Mouse (Mus musculus): ENCODE results near the gene Cryba2. TPM values are rescaled to one million over a fixed set of nuclear protein-coding genes. Genes with fewer than 3 reads are reported as not detected.

Cryba2 gene
- total and polyA plus RNA-seq, 3 experiments: 0.16 TPM; not detected in 2

DNA sequence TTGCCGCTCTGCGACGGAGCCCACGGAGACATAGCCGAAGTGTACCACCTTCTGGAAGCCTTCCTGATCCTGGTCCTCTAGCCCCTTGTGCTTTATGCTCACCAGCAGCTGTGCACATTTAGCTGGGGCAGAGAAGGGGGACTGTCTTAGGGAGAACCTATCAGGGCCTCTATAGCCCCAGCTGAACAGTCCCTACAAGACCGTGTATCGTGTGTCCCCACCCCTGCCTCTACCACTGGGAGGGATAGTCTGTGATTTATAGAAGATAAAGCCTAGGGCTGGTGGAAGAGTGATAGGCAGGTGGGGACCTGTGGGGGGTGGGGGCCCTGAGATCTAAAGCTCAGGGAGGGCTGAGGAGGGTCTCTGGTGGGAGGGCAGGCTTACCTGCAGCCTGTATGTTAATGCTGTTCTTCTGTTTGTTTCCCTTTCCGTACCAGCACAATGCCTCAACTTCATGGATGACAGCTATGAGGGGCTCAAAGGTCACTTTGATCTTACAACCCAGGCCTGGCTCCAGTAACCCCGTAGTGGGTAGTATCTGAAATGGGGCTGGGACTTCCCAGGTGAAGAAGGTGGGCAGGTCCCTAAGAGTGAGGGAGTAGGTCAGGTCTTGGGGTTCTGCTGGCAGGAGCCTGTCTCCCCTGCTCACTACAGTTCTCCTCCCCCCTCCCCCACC lies 34.8 kb upstream of the Cryba2 start:
- Histone ChIP-seq H3K9ac (ENCODE audit: low read depth, low read length) (no peak overlapping the region), H3K36me3 (ENCODE audit: control insufficient read depth, insufficient read depth, low read length) (no peaks in the 10 kb centered on the region), H3K4me3 (no peak overlapping the region), H3K27ac (no peak overlapping the region), H3K79me2 (replicated peaks; ENCODE audit: control insufficient read depth, insufficient read depth, low read length) (no peaks in the 10 kb centered on the region), H3K27me3 (ENCODE audit: control insufficient read depth, insufficient read depth, low read length) (0 out of 2 replicates have a peak, but pooled peaks cover 3% of the 10 kb centered on the region), H3K4me1 (ENCODE audit: control insufficient read depth, insufficient read depth, low read length) (no peaks in the 10 kb centered on the region)
- WGBS: 78% methylated on average over 9 of the region's 9 CpGs
- intact Hi-C loops (cut with DNase I): no loop called here
- TF ChIP-seq EP300 (IDR thresholded peaks at IDR 0.05; ENCODE audit: insufficient read depth, low read depth, low read length): no peak
- no peak for TF ChIP-seq POLR2A (IDR thresholded peaks at IDR 0.05; ENCODE audit: insufficient read depth, low read depth, low read length)
- no peak for TF ChIP-seq CTCF (IDR thresholded peaks at IDR 0.05)
- no peak for DNase-seq

- intact Hi-C loops (cut with DNase I): loop anchor here (1.0 kb wide), 1 partner anchor 91 kb away; no protein-coding TSS in a partner anchor
- Histone ChIP-seq H3K4me1 (ENCODE audit: control insufficient read depth, insufficient read depth, low read length) (no peaks in the 10 kb centered on the region), H3K4me3 (no peak overlapping the region), H3K79me2 (replicated peaks; ENCODE audit: control insufficient read depth, insufficient read depth, low read length) (no peaks in the 10 kb centered on the region), H3K9ac (ENCODE audit: low read depth, low read length) (no peak overlapping the region), H3K27ac (no peak overlapping the region), H3K36me3 (ENCODE audit: control insufficient read depth, insufficient read depth, low read length) (no peaks in the 10 kb centered on the region), H3K27me3 (ENCODE audit: control insufficient read depth, insufficient read depth, low read length) (0 out of 2 replicates have a peak, but pooled peaks cover 2% of the 10 kb centered on the region)
- peak; percentile 30 to 57 for DNase-seq
- peak; percentile 98 for TF ChIP-seq CTCF (IDR thresholded peaks at IDR 0.05)
- no peak for TF ChIP-seq POLR2A (IDR thresholded peaks at IDR 0.05; ENCODE audit: insufficient read depth, low read depth, low read length)
- TF ChIP-seq EP300 (IDR thresholded peaks at IDR 0.05; ENCODE audit: insufficient read depth, low read depth, low read length): no peak
- WGBS: 29% methylated on average over 6 of the region's 6 CpGs
Measured at GRCm38 (mm10) chr1:74926721-74927120, 33.8 kb upstream of the Cryba2 start.

GRCm38 (mm10) chr1:74924464-74924863 lies 31.5 kb upstream of the Cryba2 start:
- intact Hi-C loops (cut with DNase I): no loop called here
- no peak for DNase-seq
- Histone ChIP-seq H3K4me3 (no peak overlapping the region), H3K27me3 (ENCODE audit: control insufficient read depth, insufficient read depth, low read length) (no peaks in the 10 kb centered on the region), H3K4me1 (ENCODE audit: control insufficient read depth, insufficient read depth, low read length) (no peaks in the 10 kb centered on the region), H3K27ac (no peak overlapping the region), H3K9ac (ENCODE audit: low read depth, low read length) (no peak overlapping the region), H3K36me3 (ENCODE audit: control insufficient read depth, insufficient read depth, low read length) (no peaks in the 10 kb centered on the region), H3K79me2 (replicated peaks; ENCODE audit: control insufficient read depth, insufficient read depth, low read length) (no peaks in the 10 kb centered on the region)
- 66% methylated on average over 4 of the region's 4 CpGs for WGBS
- peak; percentile 54 for TF ChIP-seq CTCF (IDR thresholded peaks at IDR 0.05)
- no peak for TF ChIP-seq EP300 (IDR thresholded peaks at IDR 0.05; ENCODE audit: insufficient read depth, low read depth, low read length)

DNA sequence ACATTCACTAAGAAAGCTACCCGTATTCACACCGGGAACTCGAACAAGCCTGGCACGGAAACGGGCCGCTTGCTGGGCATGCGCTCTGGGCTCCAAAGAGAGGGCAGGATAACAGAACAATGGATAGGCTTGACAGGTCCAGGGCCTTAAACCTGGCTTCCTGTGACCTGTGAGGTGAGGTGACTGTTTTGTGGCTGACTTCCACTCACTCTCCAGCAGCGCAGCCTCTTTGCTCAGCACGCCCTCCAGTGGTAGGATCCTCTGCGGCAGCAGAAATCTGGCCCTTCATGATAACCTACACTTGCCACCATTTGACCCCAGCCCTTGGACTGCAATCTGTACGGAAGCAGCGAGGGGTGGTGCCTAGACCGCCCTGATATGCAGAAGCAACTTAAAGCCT lies 22.8 kb upstream of the Cryba2 start:
- H3K27me3 ChIP-seq (ENCODE audit: control insufficient read depth, insufficient read depth, low read length): no peaks in the 10 kb centered on the region
- no peaks in the 10 kb centered on the region for H3K4me1 ChIP-seq (ENCODE audit: control insufficient read depth, insufficient read depth, low read length)
- DNase-seq: no peak
- peak; percentile 17 for TF ChIP-seq CTCF (IDR thresholded peaks at IDR 0.05)
- TF ChIP-seq EP300 (IDR thresholded peaks at IDR 0.05; ENCODE audit: insufficient read depth, low read depth, low read length): no peak
- intact Hi-C loops (cut with DNase I): no loop called here
- no peak overlapping the region for H3K4me3 ChIP-seq
- H3K79me2 ChIP-seq (replicated peaks; ENCODE audit: control insufficient read depth, insufficient read depth, low read length): no peaks in the 10 kb centered on the region
- WGBS: 20% methylated on average over 13 of the region's 13 CpGs
- no peak overlapping the region for H3K27ac ChIP-seq
- H3K36me3 ChIP-seq (ENCODE audit: control insufficient read depth, insufficient read depth, low read length): no peaks in the 10 kb centered on the region
- no peak overlapping the region for H3K9ac ChIP-seq (ENCODE audit: low read depth, low read length)

DNA sequence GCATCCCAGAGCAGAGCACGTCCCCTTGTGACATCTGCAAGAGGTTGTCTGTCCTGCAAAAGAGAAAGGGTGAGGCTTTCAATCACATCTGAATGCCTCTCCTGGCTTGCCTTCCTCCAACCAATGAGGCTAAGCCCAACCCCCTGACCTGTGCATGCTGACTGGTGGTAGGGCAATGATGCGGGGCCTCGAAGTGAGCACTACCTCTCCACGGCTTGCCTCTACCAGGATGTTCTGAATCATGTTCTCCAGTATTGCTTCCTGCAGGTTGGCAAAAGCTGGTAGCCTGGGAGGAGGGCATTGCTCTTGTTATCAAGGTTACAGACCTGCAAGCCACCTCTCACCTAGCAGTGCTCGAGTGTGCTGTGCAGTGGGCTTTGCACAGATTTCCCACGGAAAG lies 9.2 kb upstream of the Cryba2 start:
- Histone ChIP-seq H3K27me3 (ENCODE audit: control insufficient read depth, insufficient read depth, low read length) (peaks cover 9% of the 10 kb centered on the region), H3K79me2 (replicated peaks; ENCODE audit: control insufficient read depth, insufficient read depth, low read length) (no peaks in the 10 kb centered on the region), H3K9ac (ENCODE audit: low read depth, low read length) (no peak overlapping the region), H3K4me1 (ENCODE audit: control insufficient read depth, insufficient read depth, low read length) (no peaks in the 10 kb centered on the region), H3K27ac (no peak overlapping the region), H3K4me3 (no peak overlapping the region), H3K36me3 (ENCODE audit: control insufficient read depth, insufficient read depth, low read length) (no peaks in the 10 kb centered on the region)
- TF ChIP-seq EP300 (IDR thresholded peaks at IDR 0.05; ENCODE audit: insufficient read depth, low read depth, low read length) (no peak), CTCF (IDR thresholded peaks at IDR 0.05) (no peak), POLR2A (IDR thresholded peaks at IDR 0.05; ENCODE audit: insufficient read depth, low read depth, low read length) (no peak)
- intact Hi-C loops (cut with DNase I): no loop called here
- no peak for DNase-seq
- WGBS: 16% methylated on average over 6 of the region's 6 CpGs

DNA sequence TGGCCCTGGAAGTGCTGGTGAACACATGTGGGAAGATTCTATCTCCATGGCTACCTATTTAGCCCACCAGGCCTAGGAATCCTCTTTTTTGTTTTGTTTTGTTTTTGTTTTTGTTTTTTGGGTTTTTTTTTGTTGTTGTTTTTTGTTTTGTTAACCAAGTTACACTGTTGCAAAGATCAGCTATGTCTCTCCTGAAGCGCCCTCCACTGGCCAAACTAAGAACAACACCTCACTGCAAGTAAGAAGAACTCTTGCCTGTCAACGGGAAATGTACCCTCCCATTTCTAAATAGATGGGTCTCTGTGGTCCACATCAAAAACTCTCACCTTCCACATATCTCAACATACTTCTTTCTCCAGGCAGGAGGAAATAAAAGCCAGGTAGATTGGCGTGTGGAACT lies 8.7 kb upstream of the Cryba2 start:
- Histone ChIP-seq H3K9ac (ENCODE audit: low read depth, low read length) (no peak overlapping the region), H3K27me3 (ENCODE audit: control insufficient read depth, insufficient read depth, low read length) (peaks cover 9% of the 10 kb centered on the region), H3K36me3 (ENCODE audit: control insufficient read depth, insufficient read depth, low read length) (no peaks in the 10 kb centered on the region), H3K4me1 (ENCODE audit: control insufficient read depth, insufficient read depth, low read length) (no peaks in the 10 kb centered on the region), H3K27ac (no peak overlapping the region), H3K4me3 (no peak overlapping the region), H3K79me2 (replicated peaks; ENCODE audit: control insufficient read depth, insufficient read depth, low read length) (no peaks in the 10 kb centered on the region)
- intact Hi-C loops (cut with DNase I): no loop called here
- TF ChIP-seq CTCF (IDR thresholded peaks at IDR 0.05) (peak; percentile 72), POLR2A (IDR thresholded peaks at IDR 0.05; ENCODE audit: insufficient read depth, low read depth, low read length) (no peak), EP300 (IDR thresholded peaks at IDR 0.05; ENCODE audit: insufficient read depth, low read depth, low read length) (no peak)
- no peak for DNase-seq
- WGBS: 3% methylated on average over 3 of the region's 3 CpGs

All from heart, adult 2 months (tissue).